Mouse (Mus musculus) liver, embryonic 15.5 days (tissue): Measurements from ENCODE around the gene Tnrc6b. TPM values are rescaled to one million over a fixed set of nuclear protein-coding genes. Genes with fewer than 3 reads are reported as not detected.

Source experiments
- ATAC-seq: fragments of 200-750 bp; cut with Nextera tagmentation; 2 replicates; pipeline ENCODE4 v1.8.0; 2017; ENCODE audit warnings: moderate number of reproducible peaks, mild to moderate bottlenecking, moderate library complexity; ENCODE audit not compliant: insufficient read depth
- H3K27ac ChIP-seq: fragments of 300-500 bp; sonication (generic); replicated peaks from 2 replicates; pipeline ENCODE4 v1.5.1; 2015; ENCODE audit warnings: mild to moderate bottlenecking, inconsistent platforms
- H3K27me3 ChIP-seq: fragments of 300-500 bp; sonication (generic); 2 replicates; pipeline ENCODE4 v1.6.1; 2015; ENCODE audit warnings: mild to moderate bottlenecking, inconsistent platforms
- H3K36me3 ChIP-seq: fragments of 300-500 bp; sonication (generic); replicated peaks from 2 replicates; pipeline ENCODE4 v1.6.1; 2015; ENCODE audit warnings: moderate library complexity, mild to moderate bottlenecking, inconsistent platforms
- H3K4me1 ChIP-seq: fragments of 300-500 bp; sonication (generic); replicated peaks from 2 replicates; pipeline ENCODE4 v1.6.1; 2015; ENCODE audit warnings: inconsistent platforms
- H3K4me2 ChIP-seq: fragments of 300-500 bp; sonication (generic); 2 replicates; pipeline ENCODE4 v1.6.1; 2015; ENCODE audit warnings: moderate library complexity, mild to moderate bottlenecking, inconsistent platforms
- H3K4me3 ChIP-seq: fragments of 300-500 bp; sonication (generic); replicated peaks from 2 replicates; pipeline ENCODE4 v1.5.1; 2015; ENCODE audit warnings: mild to moderate bottlenecking, inconsistent platforms
- H3K9ac ChIP-seq: fragments of 300-500 bp; sonication (generic); 2 replicates; pipeline ENCODE4 v1.6.1; 2015; ENCODE audit warnings: moderate library complexity, mild to moderate bottlenecking, inconsistent platforms
- H3K9me3 ChIP-seq: fragments of 300-500 bp; sonication (generic); replicated peaks from 2 replicates; pipeline ENCODE4 v1.6.1; 2016; ENCODE audit warnings: inconsistent platforms
- WGBS: fragments of 180-500 bp; shearing (Covaris S2); methylation state at CpG from one replicate; pipeline ENCODE4 v1.1.7; 2015; ENCODE audit warnings: mixed read lengths; ENCODE audit not compliant: insufficient replicate concordance; 5-methylcytosine and 5-hydroxymethylcytosine counted together
- polyA plus RNA-seq: library from polyadenylated mRNA; unstranded; fragments of >200 nt; fragmentation: Nextera tagmentation; extraction: Ambion mirVana; gene quantifications from 2 replicates; pipeline ENCODE4 v1.2.1, GENCODE M21; 2015

Tnrc6b gene
- polyA plus RNA-seq, 1 experiment from 2014 or later: 18.3 TPM

- WGBS: 55% methylated on average over 1 of the region's 1 CpGs
Observed at GRCm38 (mm10) chr15:80741836-80742235, 30.7 kb downstream of the Tnrc6b start.

GRCm38 (mm10) chr15:80742991-80743474, 31.9 kb downstream of the Tnrc6b start:
- H3K4me2 ChIP-seq: peak overlapping the region; percentile 54
- WGBS: 51% methylated on average over 3 of the region's 3 CpGs
- no peaks in the 10 kb centered on the region for H3K9me3 ChIP-seq
- peak overlapping the region; percentile 16; the same call in 1 of the 2 replicates for H3K4me3 ChIP-seq
- peak overlapping the region; percentile 61 for H3K27ac ChIP-seq
- peaks cover 74% of the 10 kb centered on the region for H3K4me1 ChIP-seq
- ATAC-seq: peak; percentile 58
- H3K27me3 ChIP-seq: no peaks in the 10 kb centered on the region
- H3K9ac ChIP-seq: no peak overlapping the region
- H3K36me3 ChIP-seq: no peaks in the 10 kb centered on the region

More at GRCm38 (mm10) chr15:80741836-80742235, 30.7 kb downstream of the Tnrc6b start:
- H3K4me2 ChIP-seq: no peak overlapping the region
- no peaks in the 10 kb centered on the region for H3K27me3 ChIP-seq
- no peak for ATAC-seq
- no peaks in the 10 kb centered on the region for H3K9me3 ChIP-seq
- H3K27ac ChIP-seq: no peak overlapping the region
- H3K4me3 ChIP-seq: no peak overlapping the region
- no peak overlapping the region for H3K9ac ChIP-seq
- peaks cover 73% of the 10 kb centered on the region for H3K4me1 ChIP-seq
- no peaks in the 10 kb centered on the region for H3K36me3 ChIP-seq

- Histone ChIP-seq H3K36me3 (no peaks in the 10 kb centered on the region), H3K4me1 (peaks cover 75% of the 10 kb centered on the region), H3K9me3 (no peaks in the 10 kb centered on the region), H3K27ac (no peak overlapping the region; the same call in 1 of the 2 replicates), H3K4me3 (no peak overlapping the region; the same call in 1 of the 2 replicates), H3K27me3 (no peaks in the 10 kb centered on the region), H3K4me2 (peak overlapping the region; percentile 54), H3K9ac (no peak overlapping the region)
- ATAC-seq: no peak
- WGBS: 39% methylated on average over 7 of the region's 7 CpGs
Observed at GRCm38 (mm10) chr15:80743606-80744005, 32.5 kb downstream of the Tnrc6b start.

- ATAC-seq: peak; percentile 78
- 14% methylated on average over 3 of the region's 3 CpGs for WGBS
- H3K4me1 ChIP-seq: peaks cover 78% of the 10 kb centered on the region
- no peaks in the 10 kb centered on the region for H3K27me3 ChIP-seq
- H3K4me2 ChIP-seq: peak overlapping the region; percentile 43
- H3K4me3 ChIP-seq: no peak overlapping the region
- H3K9me3 ChIP-seq: no peaks in the 10 kb centered on the region
- no peaks in the 10 kb centered on the region for H3K36me3 ChIP-seq
- H3K9ac ChIP-seq: no peak overlapping the region
- H3K27ac ChIP-seq: peak overlapping the region; percentile 54
Observed at GRCm38 (mm10) chr15:80744667-80745422, 33.7 kb downstream of the Tnrc6b start.

GRCm38 (mm10) chr15:80748979-80749378, 37.9 kb downstream of the Tnrc6b start:
- H3K27me3 ChIP-seq: no peaks in the 10 kb centered on the region
- WGBS: 9% methylated on average over 5 of the region's 5 CpGs
- H3K4me2 ChIP-seq: 0 out of 2 replicates have a peak overlapping the region, but pooled peaks have one; percentile 0
- peaks cover 68% of the 10 kb centered on the region for H3K4me1 ChIP-seq
- H3K36me3 ChIP-seq: no peaks in the 10 kb centered on the region
- no peaks in the 10 kb centered on the region for H3K9me3 ChIP-seq
- H3K9ac ChIP-seq: no peak overlapping the region
- H3K27ac ChIP-seq: peak overlapping the region; percentile 65
- ATAC-seq: no peak; the same call in 1 of the 2 replicates
- no peak overlapping the region for H3K4me3 ChIP-seq

- H3K4me1 ChIP-seq: peaks cover 48% of the 10 kb centered on the region
- H3K4me2 ChIP-seq: no peak overlapping the region
- H3K27ac ChIP-seq: peak overlapping the region; percentile 43; the same call in 1 of the 2 replicates
- no peak overlapping the region for H3K9ac ChIP-seq
- H3K4me3 ChIP-seq: no peak overlapping the region
- ATAC-seq: no peak
- no peaks in the 10 kb centered on the region for H3K9me3 ChIP-seq
- 84% methylated on average over 6 of the region's 6 CpGs for WGBS
- no peaks in the 10 kb centered on the region for H3K36me3 ChIP-seq
- no peaks in the 10 kb centered on the region for H3K27me3 ChIP-seq
Observed at GRCm38 (mm10) chr15:80753351-80753750, 42.2 kb downstream of the Tnrc6b start.

GRCm38 (mm10) chr15:80754103-80754502, 43.0 kb downstream of the Tnrc6b start:
- Histone ChIP-seq H3K27ac (peak overlapping the region; percentile 43), H3K4me1 (peaks cover 45% of the 10 kb centered on the region), H3K27me3 (no peaks in the 10 kb centered on the region), H3K9me3 (no peaks in the 10 kb centered on the region), H3K4me2 (no peak overlapping the region), H3K4me3 (no peak overlapping the region), H3K9ac (no peak overlapping the region), H3K36me3 (no peaks in the 10 kb centered on the region)
- ATAC-seq: 0 out of 2 replicates have a peak, but pooled peaks have one; percentile 51
- 71% methylated on average over 1 of the region's 1 CpGs for WGBS

- no peaks in the 10 kb centered on the region for H3K27me3 ChIP-seq
- H3K4me1 ChIP-seq: peaks cover 63% of the 10 kb centered on the region
- H3K27ac ChIP-seq: peak overlapping the region; percentile 68
- no peak overlapping the region for H3K9ac ChIP-seq
- H3K36me3 ChIP-seq: no peaks in the 10 kb centered on the region
- no peaks in the 10 kb centered on the region for H3K9me3 ChIP-seq
- no peak overlapping the region for H3K4me2 ChIP-seq
- WGBS: 85% methylated on average over 9 of the region's 9 CpGs
- no peak overlapping the region for H3K4me3 ChIP-seq
- ATAC-seq: no peak
Observed at GRCm38 (mm10) chr15:80759451-80759850, 48.3 kb downstream of the Tnrc6b start.

- Histone ChIP-seq H3K27me3 (no peaks in the 10 kb centered on the region), H3K36me3 (no peaks in the 10 kb centered on the region), H3K4me2 (peak overlapping the region; percentile 66), H3K4me1 (peaks cover 58% of the 10 kb centered on the region), H3K9ac (peak overlapping the region; percentile 62), H3K27ac (peak overlapping the region; percentile 90), H3K4me3 (0 out of 2 replicates have a peak overlapping the region, but pooled peaks have one; percentile 39), H3K9me3 (no peaks in the 10 kb centered on the region)
- peak; percentile 65 for ATAC-seq
- WGBS: 35% methylated on average over 3 of the region's 3 CpGs
Observed at GRCm38 (mm10) chr15:80760504-80760903, 49.4 kb downstream of the Tnrc6b start.

GRCm38 (mm10) chr15:80760935-80761334, 49.8 kb downstream of the Tnrc6b start:
- Histone ChIP-seq H3K27ac (peak overlapping the region; percentile 90), H3K4me2 (peak overlapping the region; percentile 66), H3K9me3 (no peaks in the 10 kb centered on the region), H3K27me3 (no peaks in the 10 kb centered on the region), H3K4me3 (peak overlapping the region; percentile 39), H3K36me3 (no peaks in the 10 kb centered on the region), H3K9ac (peak overlapping the region; percentile 62), H3K4me1 (peaks cover 59% of the 10 kb centered on the region)
- peak; percentile 100 for ATAC-seq
- 18% methylated on average over 8 of the region's 8 CpGs for WGBS

- 0 out of 2 replicates have a peak overlapping the region, but pooled peaks have one; percentile 1 for H3K4me3 ChIP-seq
- H3K27ac ChIP-seq: peak overlapping the region; percentile 90
- H3K9ac ChIP-seq: no peak overlapping the region
- no peaks in the 10 kb centered on the region for H3K36me3 ChIP-seq
- 75% methylated on average over 4 of the region's 4 CpGs for WGBS
- no peaks in the 10 kb centered on the region for H3K27me3 ChIP-seq
- H3K4me2 ChIP-seq: peak overlapping the region; percentile 66
- H3K4me1 ChIP-seq: peaks cover 62% of the 10 kb centered on the region
- no peaks in the 10 kb centered on the region for H3K9me3 ChIP-seq
- no peak for ATAC-seq
Observed at GRCm38 (mm10) chr15:80762621-80763020, 51.5 kb downstream of the Tnrc6b start.
